Mouse (Mus musculus): Measurements from ENCODE around the gene Sec23b. TPM values are rescaled to one million over a fixed set of nuclear protein-coding genes. Genes with fewer than 3 reads are reported as not detected.

Gene Sec23b
- polyA plus RNA-seq, 1 experiment from 2014 or later = 73.1 TPM

- ATAC-seq = no peak
- no peak for DNase-seq (ENCODE audit: low spot score)
- no peak overlapping the region for H3K4me2 ChIP-seq (ENCODE audit: low read length)
- no peaks in the 10 kb centered on the region for H3K9me3 ChIP-seq (replicated peaks; ENCODE audit: control insufficient read depth, low read length)
- no peaks in the 10 kb centered on the region for H3K4me1 ChIP-seq (ENCODE audit: control insufficient read depth, insufficient read depth, low read length)
- WGBS = 91% methylated on average over 6 of the region's 6 CpGs
- H3K36me3 ChIP-seq (ENCODE audit: control insufficient read depth, insufficient read depth, low read length) = peaks cover 80% of the 10 kb centered on the region
- no peak overlapping the region for H3K9ac ChIP-seq (ENCODE audit: low read length)
- no peaks in the 10 kb centered on the region for H3K27me3 ChIP-seq (replicated peaks; ENCODE audit: control insufficient read depth, insufficient read depth, low read length)
- no peak overlapping the region for H3K27ac ChIP-seq (ENCODE audit: low read depth, low read length)
- H3K4me3 ChIP-seq (ENCODE audit: low read depth, low read length) = no peak overlapping the region
Measured at GRCm38 (mm10) chr2:144543670-144544069, 12.4 kb upstream of the Sec23b start.

- Histone ChIP-seq H3K9me3 (replicated peaks; ENCODE audit: control insufficient read depth, low read length) (no peaks in the 10 kb centered on the region), H3K4me1 (ENCODE audit: control insufficient read depth, insufficient read depth, low read length) (peaks cover 2% of the 10 kb centered on the region; the same call in 1 of the 2 replicates), H3K4me2 (ENCODE audit: low read length) (no peak overlapping the region), H3K4me3 (ENCODE audit: low read depth, low read length) (no peak overlapping the region), H3K36me3 (ENCODE audit: control insufficient read depth, insufficient read depth, low read length) (peaks cover 70% of the 10 kb centered on the region), H3K27ac (ENCODE audit: low read depth, low read length) (no peak overlapping the region), H3K9ac (ENCODE audit: low read length) (no peak overlapping the region), H3K27me3 (replicated peaks; ENCODE audit: control insufficient read depth, insufficient read depth, low read length) (no peaks in the 10 kb centered on the region)
- DNase-seq (ENCODE audit: low spot score) (no peak), ATAC-seq (no peak)
- WGBS = 80% methylated on average over 6 of the region's 6 CpGs
Measured at GRCm38 (mm10) chr2:144544630-144545029, 11.4 kb upstream of the Sec23b start.

GRCm38 (mm10) chr2:144545061-144545460, 11.0 kb upstream of the Sec23b start:
- peaks cover 2% of the 10 kb centered on the region; the same call in 1 of the 2 replicates for H3K4me1 ChIP-seq (ENCODE audit: control insufficient read depth, insufficient read depth, low read length)
- H3K9ac ChIP-seq (ENCODE audit: low read length) = no peak overlapping the region
- no peaks in the 10 kb centered on the region for H3K27me3 ChIP-seq (replicated peaks; ENCODE audit: control insufficient read depth, insufficient read depth, low read length)
- H3K4me3 ChIP-seq (ENCODE audit: low read depth, low read length) = no peak overlapping the region
- DNase-seq (ENCODE audit: low spot score) = no peak
- H3K4me2 ChIP-seq (ENCODE audit: low read length) = no peak overlapping the region
- 87% methylated on average over 2 of the region's 2 CpGs for WGBS
- H3K36me3 ChIP-seq (ENCODE audit: control insufficient read depth, insufficient read depth, low read length) = peaks cover 66% of the 10 kb centered on the region
- no peak for ATAC-seq
- H3K27ac ChIP-seq (ENCODE audit: low read depth, low read length) = no peak overlapping the region
- H3K9me3 ChIP-seq (replicated peaks; ENCODE audit: control insufficient read depth, low read length) = no peaks in the 10 kb centered on the region

GRCm38 (mm10) chr2:144545481-144545880, 10.5 kb upstream of the Sec23b start:
- Histone ChIP-seq H3K36me3 (ENCODE audit: control insufficient read depth, insufficient read depth, low read length) (peaks cover 62% of the 10 kb centered on the region), H3K4me1 (ENCODE audit: control insufficient read depth, insufficient read depth, low read length) (peaks cover 2% of the 10 kb centered on the region; the same call in 1 of the 2 replicates), H3K27ac (ENCODE audit: low read depth, low read length) (no peak overlapping the region), H3K27me3 (replicated peaks; ENCODE audit: control insufficient read depth, insufficient read depth, low read length) (no peaks in the 10 kb centered on the region), H3K4me2 (ENCODE audit: low read length) (no peak overlapping the region), H3K9ac (ENCODE audit: low read length) (no peak overlapping the region), H3K9me3 (replicated peaks; ENCODE audit: control insufficient read depth, low read length) (no peaks in the 10 kb centered on the region), H3K4me3 (ENCODE audit: low read depth, low read length) (no peak overlapping the region)
- ATAC-seq (no peak), DNase-seq (ENCODE audit: low spot score) (no peak)
- WGBS = 63% methylated on average over 1 of the region's 1 CpGs

- WGBS = 71% methylated on average over 4 of the region's 4 CpGs
- peaks cover 2% of the 10 kb centered on the region; the same call in 1 of the 2 replicates for H3K4me1 ChIP-seq (ENCODE audit: control insufficient read depth, insufficient read depth, low read length)
- no peak overlapping the region for H3K4me3 ChIP-seq (ENCODE audit: low read depth, low read length)
- peaks cover 49% of the 10 kb centered on the region for H3K36me3 ChIP-seq (ENCODE audit: control insufficient read depth, insufficient read depth, low read length)
- H3K27ac ChIP-seq (ENCODE audit: low read depth, low read length) = no peak overlapping the region
- no peak overlapping the region for H3K4me2 ChIP-seq (ENCODE audit: low read length)
- H3K9ac ChIP-seq (ENCODE audit: low read length) = no peak overlapping the region
- no peak for DNase-seq (ENCODE audit: low spot score)
- no peak for ATAC-seq
- H3K27me3 ChIP-seq (replicated peaks; ENCODE audit: control insufficient read depth, insufficient read depth, low read length) = no peaks in the 10 kb centered on the region
- no peaks in the 10 kb centered on the region for H3K9me3 ChIP-seq (replicated peaks; ENCODE audit: control insufficient read depth, low read length)
Measured at GRCm38 (mm10) chr2:144547559-144547958, 8.5 kb upstream of the Sec23b start.

- Histone ChIP-seq H3K9ac (ENCODE audit: low read length) (peak within 1 kb of the TSS; percentile 85), H3K4me3 (ENCODE audit: low read depth, low read length) (peak within 1 kb of the TSS; percentile 70), H3K9me3 (replicated peaks; ENCODE audit: control insufficient read depth, low read length) (no peaks in the 10 kb centered on the region), H3K27ac (ENCODE audit: low read depth, low read length) (peak within 1 kb of the TSS; percentile 72; the same call in 1 of the 2 replicates), H3K36me3 (ENCODE audit: control insufficient read depth, insufficient read depth, low read length) (peaks cover 23% of the 10 kb centered on the region), H3K4me1 (ENCODE audit: control insufficient read depth, insufficient read depth, low read length) (peaks cover 2% of the 10 kb centered on the region; the same call in 1 of the 2 replicates), H3K27me3 (replicated peaks; ENCODE audit: control insufficient read depth, insufficient read depth, low read length) (no peaks in the 10 kb centered on the region), H3K4me2 (ENCODE audit: low read length) (peak within 1 kb of the TSS; percentile 61)
- WGBS = under 1% methylated on average over 17 of the region's 17 CpGs
- peak; percentile 98 for ATAC-seq
- peak; percentile 92 for DNase-seq (ENCODE audit: low spot score)
Measured at GRCm38 (mm10) chr2:144550529-144550928, 5.5 kb upstream of the Sec23b start, which contains the start of gene Rbbp9. TSS of gene Rbbp9 (minus strand) at chr2:144550869.

GRCm38 (mm10) chr2:144553905-144554304, 2.1 kb upstream of the Sec23b start:
- Histone ChIP-seq H3K4me1 (ENCODE audit: control insufficient read depth, insufficient read depth, low read length) (peaks cover 6% of the 10 kb centered on the region; the same call in 1 of the 2 replicates), H3K9ac (ENCODE audit: low read length) (no peak overlapping the region), H3K27ac (ENCODE audit: low read depth, low read length) (no peak overlapping the region), H3K9me3 (replicated peaks; ENCODE audit: control insufficient read depth, low read length) (no peaks in the 10 kb centered on the region), H3K4me3 (ENCODE audit: low read depth, low read length) (no peak overlapping the region), H3K4me2 (ENCODE audit: low read length) (no peak overlapping the region), H3K27me3 (replicated peaks; ENCODE audit: control insufficient read depth, insufficient read depth, low read length) (no peaks in the 10 kb centered on the region), H3K36me3 (ENCODE audit: control insufficient read depth, insufficient read depth, low read length) (no peaks in the 10 kb centered on the region)
- ATAC-seq = no peak
- 92% methylated on average over 3 of the region's 3 CpGs for WGBS
- DNase-seq (ENCODE audit: low spot score) = no peak

GRCm38 (mm10) chr2:144555286-144555819, 676 bp upstream of the Sec23b start:
- Histone ChIP-seq H3K9ac (ENCODE audit: low read length) (peak overlapping the region; percentile 65), H3K4me2 (ENCODE audit: low read length) (peak overlapping the region; percentile 64), H3K27ac (ENCODE audit: low read depth, low read length) (peak overlapping the region; percentile 75), H3K4me1 (ENCODE audit: control insufficient read depth, insufficient read depth, low read length) (peaks cover 4% of the 10 kb centered on the region; the same call in 1 of the 2 replicates), H3K4me3 (ENCODE audit: low read depth, low read length) (peak overlapping the region; percentile 64), H3K27me3 (replicated peaks; ENCODE audit: control insufficient read depth, insufficient read depth, low read length) (no peaks in the 10 kb centered on the region), H3K36me3 (ENCODE audit: control insufficient read depth, insufficient read depth, low read length) (peaks cover 5% of the 10 kb centered on the region; the same call in 1 of the 2 replicates), H3K9me3 (replicated peaks; ENCODE audit: control insufficient read depth, low read length) (no peaks in the 10 kb centered on the region)
- WGBS = 4% methylated on average over 14 of the region's 14 CpGs
- ATAC-seq (peak; percentile 4; the same call in 1 of the 2 replicates), DNase-seq (ENCODE audit: low spot score) (peak; percentile 24)

- ATAC-seq = no peak
- no peak for DNase-seq (ENCODE audit: low spot score)
- H3K27me3 ChIP-seq (replicated peaks; ENCODE audit: control insufficient read depth, insufficient read depth, low read length) = no peaks in the 10 kb centered on the region
- H3K9me3 ChIP-seq (replicated peaks; ENCODE audit: control insufficient read depth, low read length) = no peaks in the 10 kb centered on the region
- H3K4me1 ChIP-seq (ENCODE audit: control insufficient read depth, insufficient read depth, low read length) = no peaks in the 10 kb centered on the region
- H3K4me2 ChIP-seq (ENCODE audit: low read length) = no peak overlapping the region
- H3K27ac ChIP-seq (ENCODE audit: low read depth, low read length) = no peak overlapping the region
- H3K4me3 ChIP-seq (ENCODE audit: low read depth, low read length) = no peak overlapping the region
- no peak overlapping the region for H3K9ac ChIP-seq (ENCODE audit: low read length)
- 81% methylated on average over 4 of the region's 4 CpGs for WGBS
- peaks cover 50% of the 10 kb centered on the region for H3K36me3 ChIP-seq (ENCODE audit: control insufficient read depth, insufficient read depth, low read length)
Measured at GRCm38 (mm10) chr2:144588723-144589122, 32.7 kb downstream of the Sec23b start.

All from forebrain, embryonic 14.5 days (tissue).